Mouse (Mus musculus) heart, postnatal 14 days (tissue): ENCODE data around the gene Dnase1. TPM values are rescaled to one million over a fixed set of nuclear protein-coding genes. Genes with fewer than 3 reads are reported as not detected.
A peak's percentile ranks its signal among the peaks of the same experiment; 100 is the strongest.
"Not testable (repeated sequence)": the region's sequence is repeated elsewhere in the genome, so short reads cannot be mapped to it uniquely, and the experiment has no call there.

Experiments used
- DNase-seq, 2 experiments: peaks; one replicate each; pipeline ENCODE4 v3.0.0; 2021 to 2022
- intact Hi-C: fragments of 180-260 bp; cut with DNase I; formaldehyde crosslinking; loops from one replicate; pipeline ENCODE4 v1.15.1; 2025
- microRNA-seq, 2 experiments: library from miRNA; unstranded; fragments of <30 nt; microRNA quantifications; one replicate each; pipeline ENCODE4 v1.2.0; 2021 to 2022
- total RNA-seq, 2 experiments: library from RNA; stranded (reverse); gene quantifications; 2 replicates each; pipeline ENCODE4 v1.2.3; 2021

Dnase1 gene
- total RNA-seq, 2 experiments from 2014 or later: not detected

DNA sequence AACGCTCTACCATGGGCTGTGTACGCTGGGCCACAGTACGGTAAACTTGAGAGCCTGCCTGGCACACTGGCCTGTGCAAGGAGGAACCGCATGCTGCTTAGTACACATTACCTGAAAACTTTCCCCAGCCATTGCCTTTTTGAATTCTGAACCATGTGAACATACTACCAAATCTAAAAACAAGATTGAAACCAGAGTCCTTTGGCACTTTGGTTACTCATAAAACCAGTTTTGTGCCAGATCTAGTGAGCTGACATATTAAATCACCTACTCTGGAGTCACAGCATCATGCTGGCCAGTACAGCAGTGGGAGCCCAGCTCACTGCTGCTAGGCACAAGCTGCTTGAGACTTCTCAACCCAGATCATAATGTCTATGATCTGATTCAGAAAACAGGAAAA, 4.9 kb downstream of the Dnase1 start:
- intact Hi-C loops: loop anchor here (10.0 kb wide), 1 partner anchor 197 kb away; the partner anchor contains the start of gene Zfp174
- no peak for DNase-seq

DNA sequence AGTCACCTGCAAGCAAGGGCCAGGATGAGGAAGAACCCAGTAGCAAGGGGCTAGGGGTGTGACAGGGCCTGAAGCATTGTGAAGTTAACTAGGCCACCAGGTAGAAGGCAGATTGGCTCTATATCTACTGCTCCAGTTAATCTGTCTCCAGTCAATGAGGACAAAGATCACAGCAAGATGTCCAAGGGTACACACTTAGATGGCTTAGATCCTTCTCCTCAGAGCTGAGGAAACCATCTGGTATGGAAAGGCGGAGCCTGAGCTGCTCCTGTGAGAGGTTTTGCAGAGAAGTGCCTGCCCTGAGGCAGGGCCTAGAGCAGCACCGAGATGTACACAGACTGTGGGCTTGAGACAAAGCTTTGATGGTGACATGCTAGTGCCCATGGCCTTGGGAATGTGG, 7.4 kb downstream of the Dnase1 start:
- DNase-seq: no peak
- intact Hi-C loops: loop anchor here (10.0 kb wide), 1 partner anchor 199 kb away; the partner anchor contains the start of gene Zfp174

DNA sequence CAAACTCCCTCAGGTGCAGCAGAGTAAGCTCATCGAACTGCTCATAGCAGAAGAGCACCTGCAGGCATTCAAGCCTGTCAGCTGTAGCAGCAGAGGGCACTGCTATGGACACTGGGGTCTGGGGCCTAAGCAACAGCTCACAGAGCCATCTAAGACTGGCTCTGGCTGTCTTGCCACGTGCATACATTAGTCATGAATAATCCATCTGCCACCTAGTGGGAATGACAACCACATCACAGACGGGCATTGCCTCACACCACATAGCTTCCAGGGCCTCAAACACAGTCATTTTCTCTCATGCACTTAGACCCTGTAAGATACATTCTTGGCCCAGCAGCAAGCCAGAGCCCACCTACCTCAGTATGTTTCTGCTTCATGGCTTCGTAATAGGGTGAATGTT, 8.8 kb downstream of the Dnase1 start:
- intact Hi-C loops: loop anchor here (10.0 kb wide), 1 partner anchor 201 kb away; the partner anchor contains the start of gene Zfp174
- no peak for DNase-seq

DNA sequence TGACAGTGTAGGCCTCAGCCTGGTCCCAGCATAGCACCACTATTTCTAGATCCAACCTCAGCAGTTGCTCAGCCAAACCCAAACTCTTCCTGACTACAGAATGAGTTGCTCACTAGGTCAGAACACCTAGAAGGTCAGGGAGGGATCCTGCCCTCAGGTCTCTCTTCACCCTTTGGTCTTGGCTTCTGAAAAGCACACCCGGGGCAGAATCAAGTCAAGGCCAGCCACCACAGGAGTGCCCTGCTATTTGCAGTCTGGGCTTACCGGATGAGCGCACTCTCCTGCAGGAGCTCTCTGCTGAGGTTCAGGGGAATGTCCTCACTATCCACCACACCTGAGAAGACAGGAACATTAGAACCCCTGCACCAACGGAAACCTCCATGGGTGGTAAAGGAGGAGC, 15.9 kb downstream of the Dnase1 start:
- DNase-seq: no peak
- intact Hi-C loops: no loop called here

DNA sequence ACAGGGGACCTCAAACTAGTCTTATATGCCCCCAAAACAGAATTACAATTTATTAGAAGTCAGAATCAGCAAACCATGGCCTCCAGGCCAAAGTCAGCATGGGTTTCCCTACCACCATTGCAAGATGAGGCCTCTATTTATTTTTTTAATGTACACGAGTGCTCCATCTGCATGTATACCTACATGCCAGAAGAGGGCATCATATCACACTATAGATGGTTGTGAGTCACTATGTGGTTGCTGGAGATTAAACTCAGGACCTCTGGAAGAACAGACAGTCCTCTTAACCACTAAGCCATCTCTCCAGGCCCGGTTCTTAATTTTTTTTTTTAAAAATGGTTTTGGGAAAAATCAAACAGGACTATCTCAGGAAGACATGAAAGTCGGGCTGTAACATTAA, 17.1 kb downstream of the Dnase1 start:
- no peak for DNase-seq
- intact Hi-C loops: no loop called here

DNA sequence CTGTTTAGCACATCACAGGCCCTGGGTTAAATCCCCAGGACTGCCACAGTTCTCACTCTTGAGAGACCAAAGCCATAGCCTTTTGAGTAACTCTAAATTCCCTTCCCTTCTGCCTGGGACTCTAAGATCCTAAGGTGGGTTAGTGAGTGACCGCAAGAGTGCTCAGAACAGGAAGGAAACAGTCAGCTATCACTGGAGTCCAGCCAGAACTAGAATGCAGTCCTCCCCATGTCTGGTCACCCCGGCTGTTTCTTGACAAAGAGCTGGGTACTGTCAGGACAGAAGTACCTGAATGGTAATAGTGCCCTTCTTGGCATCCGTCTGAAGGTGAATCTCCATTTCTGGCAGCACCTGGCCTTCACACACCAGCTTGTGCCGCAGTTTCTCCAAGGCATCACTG, 28.2 kb downstream of the Dnase1 start:
- intact Hi-C loops: no loop called here
- no peak for DNase-seq

DNA sequence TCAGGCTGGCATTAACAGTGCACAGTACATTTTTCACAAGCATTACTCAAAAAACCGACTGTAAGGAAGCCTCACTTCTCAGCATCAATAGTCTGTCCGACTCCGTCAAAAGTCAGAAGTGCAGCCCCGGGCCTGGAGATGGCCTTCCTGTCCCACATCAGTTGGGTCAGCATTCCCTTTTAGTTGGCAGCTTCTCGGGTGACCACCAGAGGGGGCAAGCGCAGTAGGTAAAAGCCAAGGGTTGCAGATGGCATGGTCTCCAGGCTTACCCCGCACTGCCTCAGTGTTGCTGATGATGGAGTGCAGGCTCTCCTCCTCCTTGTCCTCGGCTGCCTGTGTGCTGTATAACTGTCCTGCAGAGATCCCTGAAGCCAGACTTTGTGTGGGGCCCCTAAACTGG, 31.8 kb downstream of the Dnase1 start:
- peak; percentile 64 to 75 for DNase-seq
- intact Hi-C loops: loop anchor here (2.0 kb wide), 1 partner anchor 220 kb away; no protein-coding TSS in a partner anchor

DNA sequence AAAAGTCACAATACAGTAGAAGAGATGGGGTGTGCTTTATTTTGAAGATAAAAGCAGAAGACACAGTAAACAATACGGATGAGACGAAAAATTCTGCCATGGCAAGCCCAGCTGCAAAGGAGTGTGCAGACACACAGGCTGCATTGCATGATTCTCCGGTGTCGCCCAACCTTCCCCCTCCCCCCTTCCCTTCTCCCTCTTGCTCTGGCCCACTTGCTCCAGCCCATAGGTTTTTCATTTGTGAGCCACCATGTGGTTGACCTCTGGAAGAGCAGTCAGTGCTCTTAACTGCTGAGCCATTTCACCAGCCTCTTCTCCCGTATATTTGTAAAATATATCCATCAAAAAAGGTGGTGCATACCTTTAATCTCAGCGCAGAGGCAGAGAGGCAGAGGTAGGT, 37.6 kb downstream of the Dnase1 start:
- intact Hi-C loops: no loop called here
- DNase-seq: no peak

DNA sequence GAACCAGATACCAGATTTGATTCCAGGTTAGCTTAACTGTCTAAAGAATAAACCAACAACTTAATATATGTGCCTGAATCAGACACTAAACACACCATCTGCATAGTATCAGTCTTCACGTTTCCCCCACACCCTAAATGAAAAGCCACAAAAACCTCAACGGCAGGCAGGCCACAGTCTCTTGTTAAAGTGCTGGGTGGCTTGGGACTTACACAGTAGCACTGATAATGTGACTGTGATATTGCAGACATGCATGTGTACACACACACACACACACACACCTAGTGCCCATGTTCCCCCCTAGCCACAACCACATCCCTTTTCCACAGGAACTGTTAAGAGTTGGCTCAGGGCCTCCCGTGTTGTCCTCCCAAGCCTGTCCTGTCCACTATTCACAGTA, 38.1 kb downstream of the Dnase1 start:
- DNase-seq: no peak
- intact Hi-C loops: no loop called here

DNA sequence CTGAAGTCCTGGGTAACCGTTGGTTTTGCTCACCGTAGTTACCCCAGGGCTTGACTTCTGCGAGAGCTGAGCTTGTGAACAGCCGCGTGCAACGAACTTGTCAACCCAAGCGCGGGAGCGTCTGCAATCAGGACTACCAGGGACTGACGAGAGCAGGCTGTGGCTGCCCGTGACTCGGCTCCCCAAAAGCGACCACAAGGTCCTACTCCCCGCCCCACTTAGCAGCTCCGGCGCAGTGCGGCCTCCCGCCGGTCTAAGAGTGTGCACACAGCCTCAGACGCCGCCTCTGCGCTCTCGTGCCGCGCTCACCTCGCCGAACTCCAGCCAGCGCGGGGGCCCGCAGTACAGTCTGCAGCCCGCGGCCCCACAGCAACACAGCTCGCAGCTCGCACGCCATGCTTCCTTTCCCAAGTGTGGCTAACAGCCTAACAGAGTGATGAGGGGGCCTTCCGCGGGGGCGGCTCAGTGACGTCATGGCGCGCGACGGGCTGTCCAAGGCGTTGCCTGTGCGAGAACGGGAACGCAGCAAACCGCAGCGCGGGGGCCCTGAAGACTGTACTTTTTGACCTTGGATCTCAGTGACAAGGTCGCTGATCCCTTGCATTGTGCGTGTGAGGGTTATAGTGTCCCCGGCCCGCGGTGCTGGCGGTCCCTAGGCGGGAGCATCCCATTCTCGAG, 40.8 kb downstream of the Dnase1 start, which contains the start of gene Trap1:
Trap1 (minus strand) TSS at position 444 of the 678 bp plus-strand sequence.
- peak; percentile 94 to 98 for DNase-seq
- intact Hi-C loops: loop anchor here (2.0 kb wide), 2 partner anchors 135 to 191 kb away; partner anchors contain the start of gene Crebbp

DNA sequence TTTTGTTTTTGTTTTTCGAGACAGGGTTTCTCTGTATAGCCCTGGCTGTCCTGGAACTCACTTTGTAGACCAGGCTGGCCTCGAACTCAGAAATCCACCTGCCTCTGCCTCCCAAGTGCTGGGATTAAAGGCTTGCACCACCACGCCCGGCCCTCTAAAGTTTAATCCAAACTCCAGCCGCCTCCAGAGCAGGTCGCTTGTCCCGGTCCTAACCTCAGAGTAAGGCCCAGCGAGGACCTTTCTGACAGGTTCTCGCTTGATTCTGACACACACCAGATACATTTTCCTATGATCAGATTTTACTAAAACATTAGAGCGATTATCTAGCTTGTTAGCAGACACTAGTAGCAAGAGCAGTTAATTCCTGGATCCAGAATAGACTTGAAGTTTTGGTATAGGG, 41.6 kb downstream of the Dnase1 start:
- intact Hi-C loops: loop anchor here (2.0 kb wide), 1 partner anchor 134 kb away; the partner anchor contains the start of gene Crebbp
- DNase-seq: not testable (repeated sequence)

DNA sequence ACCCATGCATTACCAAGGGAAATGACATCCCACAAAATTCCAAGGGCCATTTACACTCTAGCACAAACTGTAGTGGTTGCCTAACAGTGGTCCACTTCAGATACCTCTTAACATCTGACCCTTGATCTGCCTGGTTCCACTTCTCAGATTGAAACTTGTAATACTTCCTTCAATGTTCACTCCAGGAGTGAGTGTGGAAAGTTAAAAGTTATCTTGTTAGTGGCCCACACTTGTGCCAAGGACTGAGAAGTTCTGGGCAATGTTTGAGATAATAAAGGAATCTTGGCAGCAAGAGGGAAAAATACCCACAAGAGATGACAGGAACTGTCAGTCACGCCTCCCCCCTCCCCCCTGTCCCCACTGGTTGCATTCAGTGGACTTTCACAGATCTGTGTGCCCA, 42.9 kb downstream of the Dnase1 start:
- DNase-seq: peak in 1 of 2 experiments; percentile 19
- intact Hi-C loops: loop anchor here (2.0 to 5.0 kb wide), 2 partner anchors 48 to 133 kb away; partner anchors contain the start of gene Crebbp

DNA sequence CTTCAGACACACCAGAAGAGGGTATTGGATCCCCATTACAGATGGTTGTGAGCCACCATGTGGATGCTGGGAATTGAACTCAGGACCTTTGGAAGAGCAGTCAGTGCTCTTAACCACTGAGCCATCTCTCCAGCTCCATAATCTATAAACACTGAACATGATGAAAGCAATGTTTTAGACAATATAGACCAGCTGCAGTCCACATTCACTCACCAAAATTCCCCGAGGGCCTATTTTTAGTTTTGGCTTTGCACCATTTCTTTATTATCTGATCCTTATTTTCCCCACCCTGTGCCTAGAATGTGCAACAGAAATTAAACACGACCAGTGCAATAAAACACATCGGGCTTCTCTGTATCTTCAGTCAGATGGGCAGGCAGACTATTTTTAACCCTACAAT, 43.7 kb downstream of the Dnase1 start:
- DNase-seq: not testable (repeated sequence)
- intact Hi-C loops: loop anchor here (5.0 kb wide), 1 partner anchor 47 kb away; no protein-coding TSS in a partner anchor

DNA sequence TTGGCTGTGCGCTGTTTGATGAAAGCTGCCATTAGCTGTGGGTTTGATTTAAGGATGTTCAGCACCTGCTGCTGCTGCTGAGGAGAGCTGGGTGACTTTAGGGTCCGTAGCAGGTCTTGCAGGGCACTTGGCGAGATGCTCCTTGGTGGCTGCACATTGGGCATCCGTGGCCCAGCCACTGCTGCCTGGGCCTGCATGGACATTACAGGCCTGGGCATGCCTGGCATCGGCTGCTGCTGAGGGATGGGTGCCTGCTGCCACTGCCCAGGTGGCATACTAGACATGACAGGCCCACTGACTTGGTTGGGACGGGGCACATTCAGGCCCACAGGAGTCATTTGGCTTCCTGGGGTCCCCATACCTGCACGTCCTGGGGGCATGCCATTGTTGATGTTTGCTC, 48.3 kb downstream of the Dnase1 start:
- intact Hi-C loops: no loop called here
- DNase-seq: no peak

DNA sequence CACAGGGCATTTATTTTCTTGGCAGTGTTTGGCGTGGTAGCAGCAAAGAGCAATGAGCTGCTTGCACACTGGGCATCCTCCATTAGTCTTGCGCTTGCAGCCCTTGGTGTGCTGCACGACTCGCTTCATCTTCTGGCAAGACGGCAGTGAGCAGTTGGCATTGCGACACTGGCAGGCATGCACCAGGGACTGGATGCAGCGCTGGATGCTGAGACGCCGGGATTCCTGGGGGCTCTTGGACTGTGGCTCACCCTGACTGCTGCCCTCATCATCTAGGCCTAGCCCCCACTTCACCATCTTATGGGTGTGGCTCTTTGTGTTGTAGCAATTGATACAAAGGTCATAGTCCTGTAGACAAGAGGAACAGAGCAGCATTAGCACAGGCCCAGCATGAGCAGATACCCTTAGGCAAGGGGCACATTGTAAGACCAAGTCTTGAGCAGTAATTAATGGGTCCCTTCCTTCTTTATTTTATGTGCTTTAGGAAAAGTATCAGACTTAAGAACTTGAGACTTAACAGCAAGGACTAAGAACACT, 49.2 kb downstream of the Dnase1 start:
- intact Hi-C loops: no loop called here
- no peak for DNase-seq

DNA sequence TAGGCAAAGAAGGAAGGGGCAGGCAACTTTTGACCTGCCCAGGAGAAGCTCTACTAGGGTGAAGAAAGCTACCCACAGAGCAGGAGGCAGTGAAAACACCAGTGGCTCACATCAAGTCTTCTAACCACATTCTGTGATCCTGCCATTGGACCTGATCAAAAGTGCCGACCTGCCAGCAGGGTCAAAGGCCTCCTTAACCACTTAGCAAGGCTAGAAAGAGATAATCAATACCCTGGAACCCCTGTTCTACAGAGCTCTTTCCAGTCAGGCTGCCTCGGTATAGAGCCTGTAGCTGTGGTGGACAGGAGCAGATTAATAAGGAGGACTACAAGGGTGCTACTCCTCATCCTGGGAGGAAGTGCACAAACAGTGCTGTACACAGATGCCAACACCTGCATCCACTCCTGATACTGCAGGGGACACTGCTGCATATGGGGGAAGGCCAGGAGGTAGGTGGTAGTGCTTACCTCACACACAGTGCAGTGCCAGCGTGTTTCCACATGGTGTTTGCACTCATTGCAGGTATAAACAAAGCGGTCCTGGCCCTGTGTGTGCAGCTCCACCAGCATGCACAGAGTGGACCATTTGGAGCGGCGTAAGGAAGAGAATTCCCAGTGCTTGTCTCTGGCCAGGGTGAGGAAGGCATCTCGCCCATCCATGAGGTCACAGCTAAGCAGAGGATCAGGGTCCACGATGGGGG, 50.6 kb downstream of the Dnase1 start:
- intact Hi-C loops: no loop called here
- no peak for DNase-seq

Small RNAs within 50 kb of the gene (microRNA-seq; reads per million reads assigned to microRNA genes)
- 0 reads per million in 2 experiments for gene Gm23413

Other genes starting within 250 kb of the Dnase1 start
- not detected for gene Olfr15, start 206.1 kb upstream of the Dnase1 start, total RNA-seq
- gene Zfp174, start 189.7 kb upstream of the Dnase1 start, total RNA-seq: 1 to 10 TPM; 1.3 to 1.4 TPM
- 10 to 100 TPM; 57.6 to 61.7 TPM for gene Naa60, start 164.6 kb upstream of the Dnase1 start, total RNA-seq
- 10 to 100 TPM; 10.9 to 13.5 TPM for gene Zfp597, start 152.4 kb upstream of the Dnase1 start, total RNA-seq
- not detected for gene Gm20695, start 152.3 kb upstream of the Dnase1 start, total RNA-seq
- 1 to 10 TPM; 3.8 to 3.9 TPM for gene 1700037C18Rik, start 128.3 kb upstream of the Dnase1 start, total RNA-seq
- gene Cluap1, start 128.1 kb upstream of the Dnase1 start, total RNA-seq: 10 to 100 TPM in 1 of 2 experiments, 1 to 10 TPM in 1; 9.6 to 10.3 TPM
- gene Nlrc3, start 60.3 kb upstream of the Dnase1 start, total RNA-seq: 1 to 10 TPM; 2.7 to 3.1 TPM
- gene Slx4, start 33.2 kb upstream of the Dnase1 start, total RNA-seq: 10 to 100 TPM; 10.8 to 14.6 TPM
- gene Trap1, start 40.9 kb downstream of the Dnase1 start, total RNA-seq: 100 to 1,000 TPM; 161 to 173 TPM
- 10 to 100 TPM; 43.6 to 51.8 TPM for gene Crebbp, start 177.1 kb downstream of the Dnase1 start, total RNA-seq